Mouse (Mus musculus) ES-E14 (cell line): ENCODE data around the gene Nrap. TPM values are rescaled to one million over a fixed set of nuclear protein-coding genes. Genes with fewer than 3 reads are reported as not detected.

Source experiments
- DNase-seq: peaks from one replicate; pipeline ENCODE4 v3.0.0-alpha.2; 2013; ENCODE audit warnings: low read depth, low spot score
- H3K27ac ChIP-seq: 2 replicates; pipeline ENCODE4 v1.5.1; 2012; ENCODE audit warnings: low read depth, mild to moderate bottlenecking, low read length, moderate library complexity, mixed read lengths; ENCODE audit not compliant: poor library complexity, insufficient read depth, severe bottlenecking
- H3K36me3 ChIP-seq: 2 replicates; pipeline ENCODE4 v1.6.1; 2012; ENCODE audit warnings: mild to moderate bottlenecking, low read length, moderate library complexity, mixed read lengths; ENCODE audit not compliant: control insufficient read depth, poor library complexity, insufficient read depth, severe bottlenecking
- H3K4me1 ChIP-seq, 2 experiments: fragments of 150-350 bp in 1 of 2; sonication (generic) in 1 of 2; 2 replicates each; pipeline ENCODE4 v1.6.1; 2012; ENCODE audit warnings: low read length in 2 of 2, mild to moderate bottlenecking in 1 of 2, mixed read lengths in 1 of 2; ENCODE audit not compliant: control insufficient read depth in 2 of 2, insufficient read depth in 2 of 2, poor library complexity in 1 of 2
- H3K4me3 ChIP-seq, 2 experiments: fragments of 150-350 bp in 1 of 2; sonication (generic) in 1 of 2; 2 replicates each; pipeline ENCODE4 v1.5.1; 2012; ENCODE audit warnings: low read length in 2 of 2, low read depth in 1 of 2, mild to moderate bottlenecking in 1 of 2, mixed read lengths in 1 of 2; ENCODE audit not compliant: insufficient read depth in 1 of 2, poor library complexity in 1 of 2, severe bottlenecking in 1 of 2
- H3K9ac ChIP-seq: 2 replicates; pipeline ENCODE4 v1.6.1; 2012; ENCODE audit warnings: low read depth, mild to moderate bottlenecking, low read length, mixed read lengths; ENCODE audit not compliant: poor library complexity, insufficient read depth, severe bottlenecking
- H3K9me3 ChIP-seq: fragments of 150-350 bp; sonication (generic); 2 replicates; pipeline ENCODE4 v1.6.1; 2012; ENCODE audit warnings: low read depth, mild to moderate bottlenecking, low read length; ENCODE audit not compliant: control insufficient read depth, insufficient read depth
- CHD2 ChIP-seq: IDR thresholded peaks from 2 replicates; pipeline ENCODE4 v1.6.1; 2014; ENCODE audit warnings: mild to moderate bottlenecking, low read depth, low read length, inconsistent platforms
- HCFC1 ChIP-seq: IDR thresholded peaks from 2 replicates; pipeline ENCODE4 v1.6.1; 2012; ENCODE audit warnings: low read length, inconsistent platforms, borderline replicate concordance; ENCODE audit not compliant: insufficient read depth
- MAFK ChIP-seq: IDR thresholded peaks from 2 replicates; pipeline ENCODE4 v1.6.1; 2014; ENCODE audit warnings: mild to moderate bottlenecking, low read depth, low read length, inconsistent platforms; ENCODE audit not compliant: insufficient read depth
- ZC3H11A ChIP-seq: IDR thresholded peaks from 2 replicates; pipeline ENCODE4 v1.6.1; 2012; ENCODE audit warnings: low read depth, mild to moderate bottlenecking, inconsistent platforms, low read length, borderline replicate concordance
- ZNF384 ChIP-seq: IDR thresholded peaks from 2 replicates; pipeline ENCODE4 v1.6.1; 2012; ENCODE audit warnings: low read depth, low read length, inconsistent platforms
- in situ Hi-C, 2 experiments: fragments of 600-800 bp; cut with MboI; formaldehyde crosslinking; loops; one replicate each; pipeline ENCODE4 v1.15.1; 2025; ENCODE audit warnings: low sequenced_read_pairs in 2 of 2, inconsistent platforms in 1 of 2; ENCODE audit not compliant: unreplicated experiment in 2 of 2
- total RNA-seq: library from RNA; depleted of rRNA; stranded (reverse); fragments of 300-350 nt; gene quantifications from 2 replicates; pipeline ENCODE4 v1.2.3, GENCODE M21; 2012

Gene Nrap
- total RNA-seq, 1 experiment, result 0.09 TPM

DNA sequence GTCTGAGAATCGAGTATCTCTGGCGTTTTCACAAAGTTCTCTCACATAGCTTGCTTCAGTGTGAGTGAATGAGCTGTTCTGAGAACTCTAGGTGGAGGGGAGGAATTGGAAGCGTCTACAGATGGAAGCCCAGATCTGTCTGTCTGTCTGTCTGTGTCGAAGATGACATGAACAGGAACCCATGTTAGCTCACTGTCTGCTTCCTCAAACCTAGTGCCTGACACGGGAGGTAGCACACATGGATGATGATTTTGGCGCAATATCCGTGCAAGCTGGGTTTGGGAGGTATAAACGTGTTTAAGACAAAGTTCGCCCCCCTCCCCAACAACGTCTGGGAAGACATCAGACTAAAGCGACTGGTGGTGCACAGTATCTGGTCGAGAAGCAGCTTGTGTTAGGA is 6.4 kb upstream of the Nrap start:
- DNase-seq, result no peak
- Histone ChIP-seq H3K4me1 (peaks cover 0 to 2% of the 10 kb centered on the region in 2 experiments; a peak in 1 of 4 replicates), H3K4me3 (peak overlapping the region in 1 of 2 experiments; percentile 58; a peak in 2 of 4 replicates), H3K36me3 (no peaks in the 10 kb centered on the region), H3K9ac (no peak overlapping the region), H3K9me3 (no peaks in the 10 kb centered on the region), H3K27ac (no peak overlapping the region)
- in situ Hi-C loops, result no loop called here
- TF ChIP-seq MAFK (no peak), HCFC1 (no peak), ZNF384 (no peak), CHD2 (no peak), ZC3H11A (no peak)

DNA sequence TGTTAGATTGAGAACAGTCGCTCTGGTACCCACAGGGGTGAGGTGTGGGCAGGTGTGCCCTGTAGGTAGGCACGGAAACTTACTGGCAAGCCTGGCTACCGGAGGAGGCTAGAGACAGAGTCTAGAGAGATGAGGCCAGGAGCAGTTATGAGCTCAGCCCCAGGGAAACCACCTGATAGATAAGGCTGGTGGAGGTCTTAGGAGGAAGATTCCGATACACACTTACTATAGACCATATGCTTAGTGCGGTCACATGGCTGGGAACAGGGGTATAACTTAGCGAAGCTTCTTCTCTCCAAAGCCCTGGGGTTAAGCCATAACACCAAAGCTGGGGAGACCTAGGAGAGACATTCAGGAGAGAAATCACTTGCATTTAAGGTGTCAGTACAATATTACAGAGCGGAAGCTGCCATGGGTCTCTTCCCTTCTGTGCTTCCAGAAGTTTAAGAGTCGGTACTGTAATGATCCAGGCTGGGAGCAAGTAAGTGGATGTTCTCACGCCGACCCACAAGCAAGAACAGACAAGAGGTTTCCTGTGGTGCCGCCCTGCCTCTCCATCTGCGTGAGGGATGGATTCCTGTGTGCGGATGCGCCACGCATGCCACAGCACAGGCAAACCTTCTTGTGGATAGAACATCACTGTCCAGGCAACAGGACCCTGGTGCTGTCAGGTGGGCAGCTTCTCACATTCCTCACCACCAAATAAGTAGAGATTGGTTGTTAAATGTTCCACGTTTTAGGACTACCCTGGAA is 5.5 kb upstream of the Nrap start:
- H3K4me1 ChIP-seq, result peaks cover 0 to 2% of the 10 kb centered on the region in 2 experiments; a peak in 1 of 4 replicates
- H3K9me3 ChIP-seq, result no peaks in the 10 kb centered on the region
- H3K36me3 ChIP-seq, result no peaks in the 10 kb centered on the region
- no peak overlapping the region for H3K9ac ChIP-seq
- in situ Hi-C loops, result no loop called here
- no peak overlapping the region for H3K27ac ChIP-seq
- no peak for TF ChIP-seq ZNF384
- TF ChIP-seq MAFK, result no peak
- TF ChIP-seq CHD2, result no peak
- no peak for TF ChIP-seq ZC3H11A
- TF ChIP-seq HCFC1, result no peak
- no peak for DNase-seq
- H3K4me3 ChIP-seq, result no peak overlapping the region

DNA sequence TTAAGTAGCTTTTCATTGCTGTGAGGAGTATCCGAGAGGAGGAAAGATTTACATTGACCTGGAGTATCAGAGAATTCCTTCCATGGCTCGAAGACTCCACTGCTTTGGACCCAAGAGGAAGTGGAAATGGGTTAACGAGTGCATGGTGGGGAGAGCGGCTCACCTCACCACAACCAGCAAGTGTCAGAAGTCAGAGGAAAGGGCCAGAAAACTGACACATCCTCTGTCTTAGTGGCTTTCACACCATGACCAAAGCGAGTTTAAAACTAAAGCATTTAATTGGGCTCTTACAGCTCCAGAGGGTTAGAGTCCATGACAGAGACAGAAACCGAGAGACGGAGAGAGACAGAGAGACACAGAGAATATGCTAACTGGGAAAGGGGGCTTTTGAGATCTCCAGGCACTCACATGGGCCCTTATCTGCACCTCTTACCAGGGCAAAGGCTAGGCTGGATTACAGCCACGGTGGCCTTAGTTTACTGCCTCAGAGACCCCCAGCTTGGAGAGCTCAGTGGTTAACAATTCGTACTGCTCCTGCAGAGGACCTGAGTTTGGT is 3.6 kb upstream of the Nrap start:
- H3K4me3 ChIP-seq, result no peak overlapping the region
- no peaks in the 10 kb centered on the region for H3K36me3 ChIP-seq
- TF ChIP-seq CHD2, result no peak
- no peak for TF ChIP-seq ZC3H11A
- TF ChIP-seq ZNF384, result no peak
- no peak for TF ChIP-seq HCFC1
- TF ChIP-seq MAFK, result no peak
- in situ Hi-C loops, result no loop called here
- peaks cover 0 to 2% of the 10 kb centered on the region in 2 experiments; a peak in 1 of 4 replicates for H3K4me1 ChIP-seq
- DNase-seq, result no peak
- no peak overlapping the region for H3K9ac ChIP-seq
- H3K9me3 ChIP-seq, result no peaks in the 10 kb centered on the region
- no peak overlapping the region for H3K27ac ChIP-seq

DNA sequence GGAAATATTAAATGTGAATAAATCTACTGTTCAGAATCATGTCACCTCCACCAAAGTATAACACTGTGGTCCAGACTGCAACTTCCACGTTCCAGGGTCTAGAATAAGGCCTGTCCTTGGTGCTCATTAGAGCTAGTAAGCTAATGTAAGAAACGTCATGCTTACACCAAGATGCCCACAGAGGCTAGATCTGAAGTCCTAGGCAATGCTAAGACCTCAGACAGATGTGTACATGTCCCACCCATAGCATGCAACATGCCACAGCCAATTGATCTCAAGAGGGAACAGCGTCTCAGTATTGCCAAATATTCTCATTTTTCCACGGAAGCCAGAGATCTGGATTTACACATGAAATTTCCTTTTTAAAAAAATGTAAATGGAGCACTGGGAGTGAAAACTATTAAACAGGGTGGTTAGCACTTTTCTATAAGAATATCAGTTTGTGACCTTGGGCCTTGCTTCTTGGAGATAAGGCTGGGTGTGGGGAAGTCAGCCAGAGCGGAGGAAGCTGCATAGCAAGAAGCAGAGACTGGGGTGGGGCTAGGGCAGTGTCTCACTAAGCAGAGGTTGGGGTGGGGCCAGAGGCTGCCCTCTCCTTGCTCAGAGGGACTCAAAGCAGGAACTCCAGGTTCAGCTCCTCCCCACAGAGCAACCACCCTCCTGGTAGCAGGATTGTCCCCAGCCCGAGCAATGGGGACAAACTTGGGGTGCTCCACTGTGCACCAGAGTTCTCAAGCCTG is 1.6 kb upstream of the Nrap start:
- TF ChIP-seq MAFK (no peak), ZNF384 (no peak), CHD2 (no peak), HCFC1 (no peak), ZC3H11A (no peak)
- H3K4me1 ChIP-seq, result no peaks in the 10 kb centered on the region
- no peak for DNase-seq
- H3K36me3 ChIP-seq, result no peaks in the 10 kb centered on the region
- H3K27ac ChIP-seq, result no peak overlapping the region
- no peak overlapping the region for H3K9ac ChIP-seq
- in situ Hi-C loops, result no loop called here
- no peaks in the 10 kb centered on the region for H3K9me3 ChIP-seq
- H3K4me3 ChIP-seq, result no peak overlapping the region
